Mouse (Mus musculus): ENCODE results near the gene Itgb4.

The Itgb4 gene

GRCm38 (mm10) chr11:116028177-116028865 lies 53.8 kb downstream of the Itgb4 start:
- DNase-seq (ENCODE audit: low read depth) = no peak

GRCm38 (mm10) chr11:116029086-116029865 lies 54.8 kb downstream of the Itgb4 start:
- no peak for DNase-seq (ENCODE audit: low read depth)

- peak; percentile 95 for DNase-seq (ENCODE audit: low read depth)
These were observed 55.8 kb downstream of the Itgb4 start, which contains the start of gene Unk for GRCm38 (mm10) chr11:116030088-116030897. Unk (plus strand) TSS chr11:116030322.

- DNase-seq (ENCODE audit: low read depth) = peak; percentile 34
These were observed 56.7 kb downstream of the Itgb4 start for GRCm38 (mm10) chr11:116030898-116031845.

DNA sequence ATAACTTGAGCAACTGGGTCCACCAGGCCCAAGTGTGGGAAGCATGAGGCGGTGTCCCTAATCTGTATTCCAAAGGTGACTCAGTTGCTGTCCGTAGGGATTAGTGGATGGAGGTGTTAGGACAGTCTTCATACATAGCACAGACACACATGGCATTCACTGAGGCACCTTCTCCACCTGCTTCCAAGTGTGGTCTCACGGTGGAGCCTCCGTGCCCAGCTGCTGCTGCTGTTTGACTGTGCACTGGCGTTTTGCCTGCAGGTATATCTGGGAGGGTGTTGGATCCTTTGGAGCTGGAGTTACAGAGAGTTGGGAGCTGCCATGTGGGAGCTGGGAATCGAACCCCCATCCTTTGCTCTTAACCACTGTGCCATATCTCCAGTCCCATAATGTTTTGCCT lies 60.1 kb downstream of the Itgb4 start:
- no peak for DNase-seq (ENCODE audit: low read depth)

GRCm38 (mm10) chr11:116036671-116037070 lies 62.2 kb downstream of the Itgb4 start:
- no peak for DNase-seq (ENCODE audit: low read depth)

DNA sequence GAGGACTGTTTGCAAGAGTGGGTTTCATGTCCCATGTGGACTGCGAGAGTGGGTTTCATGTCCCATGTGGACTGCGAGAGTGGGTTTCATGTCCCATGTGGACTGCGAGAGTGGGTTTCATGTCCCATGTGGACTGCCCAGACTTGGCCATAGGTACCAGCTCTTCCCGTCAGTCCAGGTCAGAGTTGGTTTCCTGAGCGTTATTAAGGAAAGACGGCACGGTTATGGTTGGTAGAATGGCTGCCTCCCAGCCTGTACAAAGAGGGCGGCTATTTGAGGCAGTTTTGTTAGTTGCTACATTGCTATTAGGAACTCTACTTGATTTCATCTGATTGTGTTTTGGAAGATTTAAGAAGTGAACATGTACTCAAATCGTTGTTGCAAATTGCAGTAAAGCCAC lies 63.3 kb downstream of the Itgb4 start:
- no peak for DNase-seq (ENCODE audit: low read depth)

GRCm38 (mm10) chr11:116040593-116040992 lies 66.1 kb downstream of the Itgb4 start:
- DNase-seq (ENCODE audit: low read depth) = no peak

GRCm38 (mm10) chr11:116041833-116042232 lies 67.3 kb downstream of the Itgb4 start:
- no peak for DNase-seq (ENCODE audit: low read depth)

DNA sequence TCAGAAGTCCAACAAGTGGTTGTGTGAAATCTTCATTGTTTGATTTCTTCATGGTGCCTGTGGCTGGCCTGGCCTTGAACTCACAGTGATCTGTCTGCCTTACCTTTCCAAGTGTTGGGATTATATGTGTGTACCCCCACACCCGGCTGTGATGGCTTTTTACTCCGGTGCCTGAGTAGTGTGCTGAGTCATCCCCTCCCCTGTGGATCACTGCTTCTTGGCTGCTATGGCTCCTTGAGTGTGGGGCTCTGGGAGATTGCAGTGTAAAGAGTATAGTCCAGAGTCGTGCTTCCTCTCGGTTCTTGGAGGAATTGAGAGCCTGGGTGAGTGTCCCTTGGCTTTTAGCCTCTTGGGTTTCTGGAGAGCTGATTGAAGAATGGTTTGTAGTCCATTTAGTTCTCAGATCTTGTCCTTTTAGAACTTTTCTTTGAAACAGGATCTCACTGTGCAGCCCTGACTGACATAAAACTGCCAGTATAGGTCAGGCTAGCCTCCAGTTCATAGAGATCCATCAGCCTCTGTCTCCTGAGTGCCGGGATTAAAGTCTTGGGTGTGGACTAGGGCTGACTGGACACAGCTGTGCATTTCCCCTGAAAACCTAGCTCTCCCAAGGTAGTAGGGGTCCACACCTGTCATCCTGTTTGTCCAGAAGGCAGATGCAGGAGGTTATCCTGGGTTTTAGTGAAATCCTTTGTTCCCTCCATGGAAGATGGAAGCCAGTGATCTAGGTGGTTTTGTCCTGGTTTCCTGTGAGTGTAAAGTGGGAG lies 68.0 kb downstream of the Itgb4 start:
- no peak for DNase-seq (ENCODE audit: low read depth)

- DNase-seq (ENCODE audit: low read depth) = no peak
These were observed 68.8 kb downstream of the Itgb4 start for GRCm38 (mm10) chr11:116043286-116043685.

DNA sequence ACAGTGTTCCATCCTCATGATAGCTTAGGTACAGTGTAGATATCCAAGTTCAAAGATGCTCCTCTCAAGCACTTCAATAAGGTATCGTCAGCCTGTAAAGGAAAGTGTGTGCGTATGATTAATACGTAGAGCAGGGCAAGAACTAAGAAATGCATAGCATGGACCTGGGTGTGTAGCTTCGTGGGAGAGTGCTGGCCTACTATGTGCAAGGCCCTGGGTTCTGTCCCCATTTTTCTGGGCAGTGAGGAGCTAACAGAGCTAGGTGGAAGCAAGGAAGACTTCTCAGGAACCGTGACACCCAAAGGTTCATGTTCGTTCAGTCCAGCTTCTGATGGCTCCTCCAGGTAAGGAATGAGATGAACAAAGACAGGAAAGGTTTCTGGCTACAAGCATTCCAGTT lies 70.7 kb downstream of the Itgb4 start:
- no peak for DNase-seq (ENCODE audit: low read depth)

DNA sequence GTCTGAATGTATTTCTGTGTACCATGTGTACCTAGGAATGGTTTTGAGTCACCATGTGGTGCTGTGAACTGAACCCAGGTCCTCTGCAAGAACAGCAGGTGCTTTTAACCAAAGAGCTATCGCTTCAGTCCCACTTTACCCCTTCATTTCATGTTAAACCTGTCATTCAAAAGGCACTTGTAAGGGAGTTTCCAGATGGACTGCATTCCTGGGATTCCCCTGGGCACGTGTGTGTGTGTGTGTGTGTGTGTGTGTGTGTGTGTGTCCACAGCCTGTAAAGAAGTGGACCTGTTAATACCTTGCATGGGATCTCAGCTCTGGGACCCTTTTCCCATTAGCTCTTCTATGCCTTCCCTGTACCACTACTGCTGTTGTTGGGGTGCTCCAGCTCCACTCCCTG lies 75.1 kb downstream of the Itgb4 start:
- DNase-seq (ENCODE audit: low read depth) = no peak

DNA sequence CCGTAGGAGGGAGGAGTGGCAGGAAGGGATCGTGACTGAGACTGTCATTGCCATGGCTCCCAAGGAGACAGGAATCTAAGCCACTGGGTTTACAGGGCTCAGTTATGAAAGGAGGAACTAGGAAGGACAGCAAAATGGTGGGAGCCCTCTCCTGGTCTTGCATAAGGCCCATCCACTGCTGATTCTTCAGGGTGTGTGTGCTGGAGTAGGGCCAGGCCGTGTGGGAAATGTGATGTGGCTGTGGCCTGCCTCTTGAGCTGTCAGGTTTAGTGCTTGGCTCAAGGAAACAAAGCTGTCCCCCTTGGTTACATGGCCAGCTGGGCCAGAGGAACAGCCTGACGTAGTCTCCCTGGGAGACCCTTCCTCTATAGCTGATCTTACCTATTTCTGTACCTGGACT lies 75.7 kb downstream of the Itgb4 start:
- no peak for DNase-seq (ENCODE audit: low read depth)

DNA sequence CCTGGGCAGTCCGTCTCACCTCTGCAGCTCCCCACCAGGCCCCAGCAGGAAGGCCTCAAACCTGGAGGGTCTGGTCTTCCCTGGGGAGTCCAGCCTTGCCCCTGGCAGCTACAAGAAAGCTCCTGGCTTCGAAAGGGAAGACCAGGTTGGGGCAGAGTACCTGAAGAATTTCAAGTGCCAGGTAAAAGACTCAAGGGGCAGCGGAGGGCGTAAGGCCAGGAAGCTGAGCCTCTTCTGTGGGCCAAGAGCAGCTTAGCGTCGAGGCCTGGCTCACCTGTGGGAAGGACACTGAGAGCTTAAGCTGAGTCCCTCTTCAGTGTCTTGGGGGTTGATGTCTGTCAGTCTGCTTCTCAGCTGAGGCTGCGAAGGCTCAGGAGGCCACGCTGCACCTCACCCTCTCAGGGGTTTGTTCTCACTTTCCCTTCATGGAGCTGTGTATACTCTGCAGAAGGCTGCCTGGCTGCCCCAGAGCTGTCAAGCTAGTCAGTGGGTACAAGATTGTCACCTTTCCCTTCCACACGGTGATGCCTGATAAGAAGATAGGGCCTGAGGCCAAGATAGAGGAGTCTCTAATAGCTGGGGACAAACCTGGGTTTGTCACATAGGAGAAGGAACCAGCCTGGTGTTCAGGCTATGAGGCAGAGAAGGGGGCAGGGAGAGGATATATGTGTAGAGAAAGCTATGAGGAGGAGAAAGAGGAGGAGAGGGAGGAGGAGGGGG lies 79.2 kb downstream of the Itgb4 start:
- DNase-seq (ENCODE audit: low read depth) = no peak

- no peak for DNase-seq (ENCODE audit: low read depth)
These were observed 81.4 kb downstream of the Itgb4 start for GRCm38 (mm10) chr11:116055873-116056272.

DNA sequence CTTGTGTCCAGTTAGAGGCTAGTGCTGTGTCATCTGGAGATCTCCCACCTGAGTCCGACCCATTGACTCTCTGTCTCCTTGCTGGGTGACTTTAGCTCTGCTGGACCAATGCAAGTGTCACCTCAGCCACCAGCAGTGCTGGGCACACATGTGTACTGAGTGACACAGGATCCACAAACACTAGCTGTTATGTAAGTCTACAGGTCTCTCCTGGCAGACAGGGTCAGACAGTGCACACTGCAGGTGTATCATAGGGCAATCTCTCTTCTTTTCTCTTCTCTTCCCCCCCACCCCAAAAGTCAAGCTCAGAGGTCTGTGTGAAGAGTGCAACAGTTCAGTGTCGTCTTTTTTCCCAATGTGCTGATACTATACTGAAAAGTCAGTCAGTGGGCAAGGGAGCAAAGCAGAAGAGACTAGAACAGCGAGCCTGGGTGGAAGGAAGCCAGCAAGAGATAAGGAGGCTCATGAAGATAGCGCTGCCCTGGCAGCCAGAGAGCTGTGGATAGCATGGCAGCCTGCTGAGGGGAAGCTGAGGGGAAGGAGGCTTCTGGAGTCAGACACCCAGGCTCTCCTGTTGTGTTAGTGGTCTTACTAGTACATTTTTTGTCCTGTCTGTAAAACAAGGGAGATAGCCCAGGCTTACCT lies 82.8 kb downstream of the Itgb4 start:
- DNase-seq (ENCODE audit: low read depth) = peak; percentile 56
